Mouse (Mus musculus) CD4-positive, CD25-positive, alpha-beta regulatory T cell, adult 2 months (primary cell): ENCODE results near the gene Spop.
"Not testable (repeated sequence)": the region's sequence is repeated elsewhere in the genome, so short reads cannot be mapped to it uniquely, and the experiment has no call there.

Experiments used
- DNase-seq: peaks from one replicate; pipeline ENCODE4 v3.0.0-alpha.2; 2012; ENCODE audit warnings: low read depth, low spot score

Spop gene

GRCm38 (mm10) chr11:95391201-95391600, 22.7 kb upstream of the Spop start:
- DNase-seq = no peak

- no peak for DNase-seq
Measured at GRCm38 (mm10) chr11:95391743-95392142, 22.1 kb upstream of the Spop start.

- DNase-seq = no peak
Measured at GRCm38 (mm10) chr11:95392223-95392667, 21.6 kb upstream of the Spop start.

GRCm38 (mm10) chr11:95392708-95393499, 21.0 kb upstream of the Spop start:
- no peak for DNase-seq

- no peak for DNase-seq
Measured at GRCm38 (mm10) chr11:95393500-95393816, 20.4 kb upstream of the Spop start.

GRCm38 (mm10) chr11:95394112-95394511, 19.8 kb upstream of the Spop start:
- no peak for DNase-seq

GRCm38 (mm10) chr11:95396548-95396947, 17.3 kb upstream of the Spop start:
- DNase-seq = no peak

GRCm38 (mm10) chr11:95397843-95398835, 15.7 kb upstream of the Spop start:
- DNase-seq = peak; percentile 79

- no peak for DNase-seq
Measured at GRCm38 (mm10) chr11:95399520-95400020, 14.3 kb upstream of the Spop start.

- DNase-seq = no peak
Measured at GRCm38 (mm10) chr11:95401568-95401967, 12.3 kb upstream of the Spop start.

GRCm38 (mm10) chr11:95402196-95402595, 11.7 kb upstream of the Spop start:
- no peak for DNase-seq

- no peak for DNase-seq
Measured at GRCm38 (mm10) chr11:95402658-95403101, 11.2 kb upstream of the Spop start.

GRCm38 (mm10) chr11:95403382-95404340, 10.2 kb upstream of the Spop start:
- no peak for DNase-seq

GRCm38 (mm10) chr11:95405771-95406170, 8.1 kb upstream of the Spop start:
- no peak for DNase-seq

GRCm38 (mm10) chr11:95406398-95406797, 7.5 kb upstream of the Spop start:
- not testable (repeated sequence) for DNase-seq

- no peak for DNase-seq
Measured at GRCm38 (mm10) chr11:95409450-95410112, 4.3 kb upstream of the Spop start.

- DNase-seq = no peak
Measured at GRCm38 (mm10) chr11:95411453-95412013, 2.3 kb upstream of the Spop start.

- DNase-seq = no peak
Measured at GRCm38 (mm10) chr11:95412615-95413014, 1.3 kb upstream of the Spop start.

- peak; percentile 97 for DNase-seq
Measured at GRCm38 (mm10) chr11:95414536-95415161, 769 bp downstream of the Spop start.

- no peak for DNase-seq
Measured at GRCm38 (mm10) chr11:95415931-95416330, 2.1 kb downstream of the Spop start.
